Mouse (Mus musculus): ENCODE results near the gene Gm28035. TPM values are rescaled to one million over a fixed set of nuclear protein-coding genes. Genes with fewer than 3 reads are reported as not detected.

Gene Gm28035
- polyA plus RNA-seq, 1 experiment: 0.55 TPM

- Histone ChIP-seq H3K4me3 (no peak overlapping the region), H3ac (ENCODE audit: control insufficient read depth, insufficient read length) (no peak overlapping the region), H3K79me2 (ENCODE audit: control insufficient read depth, insufficient read depth) (no peaks in the 10 kb centered on the region), H3K36me3 (ENCODE audit: control insufficient read depth, insufficient read depth) (no peaks in the 10 kb centered on the region), H3K4me2 (ENCODE audit: low read depth) (no peak overlapping the region), H3K27me3 (ENCODE audit: control insufficient read depth, insufficient read depth, insufficient read length) (no peaks in the 10 kb centered on the region)
- TF ChIP-seq TCF12 (IDR thresholded peaks at IDR 0.05; ENCODE audit: insufficient read depth, poor library complexity, severe bottlenecking): no peak
- no peak for TF ChIP-seq MYOG (IDR thresholded peaks at IDR 0.05; ENCODE audit: control insufficient read depth in 1 of 3, insufficient read depth in 1 of 3, insufficient read length in 2 of 3, low read depth in 2 of 3)
- TF ChIP-seq CEBPB (IDR thresholded peaks at IDR 0.05; ENCODE audit: insufficient read depth, poor library complexity, severe bottlenecking): no peak
- no peak for TF ChIP-seq POLR2A (IDR thresholded peaks at IDR 0.05; ENCODE audit: insufficient read length, low read depth)
- TF ChIP-seq REST (IDR thresholded peaks at IDR 0.05; ENCODE audit: insufficient read depth, insufficient read length): no peak
- no peak for TF ChIP-seq TCF3 (IDR thresholded peaks at IDR 0.05; ENCODE audit: insufficient read length, low read depth)
- no peak for TF ChIP-seq USF1 (IDR thresholded peaks at IDR 0.05; ENCODE audit: low read depth)
- no peak for TF ChIP-seq E2F4 (IDR thresholded peaks at IDR 0.05; ENCODE audit: insufficient read depth)
- no peak for TF ChIP-seq MAX (IDR thresholded peaks at IDR 0.05; ENCODE audit: low read depth)
These were observed 40.4 kb upstream of the Gm28035 start for GRCm38 (mm10) chr2:30199984-30200383.

- no peaks in the 10 kb centered on the region for H3K79me2 ChIP-seq (ENCODE audit: control insufficient read depth, insufficient read depth)
- H3K4me2 ChIP-seq (ENCODE audit: low read depth): no peak overlapping the region
- H3ac ChIP-seq (ENCODE audit: control insufficient read depth, insufficient read length): no peak overlapping the region
- H3K4me3 ChIP-seq: no peak overlapping the region
- no peaks in the 10 kb centered on the region for H3K36me3 ChIP-seq (ENCODE audit: control insufficient read depth, insufficient read depth)
- H3K27me3 ChIP-seq (ENCODE audit: control insufficient read depth, insufficient read depth, insufficient read length): no peaks in the 10 kb centered on the region
- TF ChIP-seq MYOG (IDR thresholded peaks at IDR 0.05; ENCODE audit: control insufficient read depth in 1 of 3, insufficient read depth in 1 of 3, insufficient read length in 2 of 3, low read depth in 2 of 3) (no peak), POLR2A (IDR thresholded peaks at IDR 0.05; ENCODE audit: insufficient read length, low read depth) (no peak), E2F4 (IDR thresholded peaks at IDR 0.05; ENCODE audit: insufficient read depth) (no peak), TCF12 (IDR thresholded peaks at IDR 0.05; ENCODE audit: insufficient read depth, poor library complexity, severe bottlenecking) (no peak), REST (IDR thresholded peaks at IDR 0.05; ENCODE audit: insufficient read depth, insufficient read length) (no peak), CEBPB (IDR thresholded peaks at IDR 0.05; ENCODE audit: insufficient read depth, poor library complexity, severe bottlenecking) (no peak), POLR2AphosphoS2 (IDR thresholded peaks at IDR 0.05; ENCODE audit: insufficient read length, low read depth) (no peak), MYOD1 (IDR thresholded peaks at IDR 0.05; ENCODE audit: control insufficient read depth in 1 of 3, insufficient read length in 2 of 3, low read depth in 2 of 3) (no peak), MAX (IDR thresholded peaks at IDR 0.05; ENCODE audit: low read depth) (no peak)
These were observed 39.9 kb upstream of the Gm28035 start for GRCm38 (mm10) chr2:30200388-30200925.

GRCm38 (mm10) chr2:30203439-30203838 lies 36.9 kb upstream of the Gm28035 start:
- Histone ChIP-seq H3K79me2 (ENCODE audit: control insufficient read depth, insufficient read depth) (no peaks in the 10 kb centered on the region), H3K27me3 (ENCODE audit: control insufficient read depth, insufficient read depth, insufficient read length) (no peaks in the 10 kb centered on the region), H3K36me3 (ENCODE audit: control insufficient read depth, insufficient read depth) (no peaks in the 10 kb centered on the region), H3K4me2 (ENCODE audit: low read depth) (no peak overlapping the region), H3ac (ENCODE audit: control insufficient read depth, insufficient read length) (no peak overlapping the region), H3K4me3 (no peak overlapping the region)
- TF ChIP-seq POLR2AphosphoS2 (IDR thresholded peaks at IDR 0.05; ENCODE audit: insufficient read length, low read depth) (no peak), MYOG (IDR thresholded peaks at IDR 0.05; ENCODE audit: control insufficient read depth in 1 of 3, insufficient read depth in 1 of 3, insufficient read length in 2 of 3, low read depth in 2 of 3) (no peak), USF1 (IDR thresholded peaks at IDR 0.05; ENCODE audit: low read depth) (no peak), MYOD1 (IDR thresholded peaks at IDR 0.05; ENCODE audit: control insufficient read depth in 1 of 3, insufficient read length in 2 of 3, low read depth in 2 of 3) (no peak), CEBPB (IDR thresholded peaks at IDR 0.05; ENCODE audit: insufficient read depth, poor library complexity, severe bottlenecking) (no peak), REST (IDR thresholded peaks at IDR 0.05; ENCODE audit: insufficient read depth, insufficient read length) (no peak), POLR2A (IDR thresholded peaks at IDR 0.05; ENCODE audit: insufficient read length, low read depth) (no peak), MAX (IDR thresholded peaks at IDR 0.05; ENCODE audit: low read depth) (no peak), TCF12 (IDR thresholded peaks at IDR 0.05; ENCODE audit: insufficient read depth, poor library complexity, severe bottlenecking) (no peak), E2F4 (IDR thresholded peaks at IDR 0.05; ENCODE audit: insufficient read depth) (no peak), SRF (IDR thresholded peaks at IDR 0.05; ENCODE audit: control insufficient read depth, insufficient read length, low read depth) (no peak), TCF3 (IDR thresholded peaks at IDR 0.05; ENCODE audit: insufficient read length, low read depth) (no peak)

- TF ChIP-seq TCF12 (IDR thresholded peaks at IDR 0.05; ENCODE audit: insufficient read depth, poor library complexity, severe bottlenecking) (no peak), SRF (IDR thresholded peaks at IDR 0.05; ENCODE audit: control insufficient read depth, insufficient read length, low read depth) (no peak), MYOD1 (IDR thresholded peaks at IDR 0.05; ENCODE audit: control insufficient read depth in 1 of 3, insufficient read length in 2 of 3, low read depth in 2 of 3) (no peak), USF1 (IDR thresholded peaks at IDR 0.05; ENCODE audit: low read depth) (no peak), E2F4 (IDR thresholded peaks at IDR 0.05; ENCODE audit: insufficient read depth) (no peak), CEBPB (IDR thresholded peaks at IDR 0.05; ENCODE audit: insufficient read depth, poor library complexity, severe bottlenecking) (no peak), POLR2A (IDR thresholded peaks at IDR 0.05; ENCODE audit: insufficient read length, low read depth) (no peak), MAX (IDR thresholded peaks at IDR 0.05; ENCODE audit: low read depth) (no peak), TCF3 (IDR thresholded peaks at IDR 0.05; ENCODE audit: insufficient read length, low read depth) (no peak), POLR2AphosphoS2 (IDR thresholded peaks at IDR 0.05; ENCODE audit: insufficient read length, low read depth) (no peak), REST (IDR thresholded peaks at IDR 0.05; ENCODE audit: insufficient read depth, insufficient read length) (no peak), MYOG (IDR thresholded peaks at IDR 0.05; ENCODE audit: control insufficient read depth in 1 of 3, insufficient read depth in 1 of 3, insufficient read length in 2 of 3, low read depth in 2 of 3) (no peak)
- H3K79me2 ChIP-seq (ENCODE audit: control insufficient read depth, insufficient read depth): no peaks in the 10 kb centered on the region
- H3K4me3 ChIP-seq: peak overlapping the region; percentile 57
- peak overlapping the region; percentile 26 for H3ac ChIP-seq (ENCODE audit: control insufficient read depth, insufficient read length)
- peak overlapping the region; percentile 86 for H3K4me2 ChIP-seq (ENCODE audit: low read depth)
- no peaks in the 10 kb centered on the region for H3K27me3 ChIP-seq (ENCODE audit: control insufficient read depth, insufficient read depth, insufficient read length)
- H3K36me3 ChIP-seq (ENCODE audit: control insufficient read depth, insufficient read depth): no peaks in the 10 kb centered on the region
These were observed 35.1 kb upstream of the Gm28035 start for GRCm38 (mm10) chr2:30205255-30205628.
